Mouse (Mus musculus): Measurements from ENCODE around the gene Tomm70a.

GRCm38 (mm10) chr16:57127825-57128224 lies 6.3 kb downstream of the Tomm70a start:
- TF ChIP-seq POLR2A (IDR thresholded peaks at IDR 0.05; ENCODE audit: control insufficient read depth in 1 of 2, insufficient read depth in 1 of 2, low read depth in 1 of 2, low read length in 2 of 2, poor library complexity in 1 of 2) (no peak), NRF1 (IDR thresholded peaks at IDR 0.05; ENCODE audit: insufficient read depth, low read depth, low read length, poor library complexity, severe bottlenecking) (no peak), EP300 (IDR thresholded peaks at IDR 0.05; ENCODE audit: low read depth in 1 of 2, low read length in 2 of 2) (no peak), CTCF (IDR thresholded peaks at IDR 0.05 in 2 of 3, conservative IDR thresholded peaks at IDR 0.05 in 1 of 3; ENCODE audit: control insufficient read depth in 1 of 3, insufficient read depth in 1 of 3, low read depth in 2 of 3, low read length in 3 of 3, poor library complexity in 1 of 3, severe bottlenecking in 1 of 3) (no peak), NELFE (IDR thresholded peaks at IDR 0.05; ENCODE audit: low read depth, low read length) (no peak), JUND (IDR thresholded peaks at IDR 0.05; ENCODE audit: low read depth, low read length) (no peak), HCFC1 (IDR thresholded peaks at IDR 0.05; ENCODE audit: low read depth, low read length) (no peak), ETS1 (IDR thresholded peaks at IDR 0.05; ENCODE audit: low read depth, low read length) (no peak), ZKSCAN1 (IDR thresholded peaks at IDR 0.05; ENCODE audit: low read depth, low read length) (no peak), ZMIZ1 (IDR thresholded peaks at IDR 0.05; ENCODE audit: low read depth, low read length) (no peak), GATA1 (IDR thresholded peaks at IDR 0.05; ENCODE audit: low read depth, low read length) (no peak)
